Mouse (Mus musculus) E14TG2a.4 (cell line): ENCODE results near the gene Fbxo17.

Source experiments
- H3K27me3 ChIP-seq: 2 replicates; pipeline ENCODE4 v1.6.1; 2014; ENCODE audit warnings: low read length, control low read depth; ENCODE audit not compliant: insufficient read depth
- H3K36me3 ChIP-seq: 2 replicates; pipeline ENCODE4 v1.6.1; 2014; ENCODE audit warnings: low read length, control low read depth; ENCODE audit not compliant: insufficient read depth
- H3K4me1 ChIP-seq: replicated peaks from 2 replicates; pipeline ENCODE4 v1.6.1; 2014; ENCODE audit warnings: low read depth, low read length, control low read depth
- H3K4me3 ChIP-seq: replicated peaks from 2 replicates; pipeline ENCODE4 v1.5.1; 2014; ENCODE audit warnings: mild to moderate bottlenecking, low read length
- H3K9me3 ChIP-seq: 2 replicates; pipeline ENCODE4 v1.6.1; 2014; ENCODE audit warnings: low read length, control low read depth
- CTCF ChIP-seq: conservative IDR thresholded peaks from 2 replicates; pipeline ENCODE4 v1.5.1; 2014; ENCODE audit warnings: low read length
- NANOG ChIP-seq: IDR thresholded peaks from 2 replicates; pipeline ENCODE4 v1.6.1; 2014; ENCODE audit warnings: borderline replicate concordance, low read length, mixed read lengths
- POU5F1 ChIP-seq: IDR thresholded peaks from 2 replicates; pipeline ENCODE4 v1.6.1; 2014; ENCODE audit warnings: low read length, borderline replicate concordance

Gene Fbxo17

GRCm38 (mm10) chr7:28780067-28780658 lies 63.6 kb downstream of the Fbxo17 start:
- Histone ChIP-seq H3K4me1 (peaks cover 51% of the 10 kb centered on the region), H3K27me3 (no peaks in the 10 kb centered on the region), H3K9me3 (no peaks in the 10 kb centered on the region), H3K36me3 (peaks cover 4% of the 10 kb centered on the region; the same call in 1 of the 2 replicates), H3K4me3 (0 out of 2 replicates have a peak overlapping the region, but pooled peaks have one; percentile 23)
- TF ChIP-seq POU5F1 (no peak), CTCF (peak; percentile 73)

GRCm38 (mm10) chr7:28780857-28781256 lies 64.3 kb downstream of the Fbxo17 start:
- Histone ChIP-seq H3K36me3 (peaks cover 4% of the 10 kb centered on the region; the same call in 1 of the 2 replicates), H3K9me3 (no peaks in the 10 kb centered on the region), H3K27me3 (no peaks in the 10 kb centered on the region), H3K4me3 (no peak overlapping the region), H3K4me1 (peaks cover 53% of the 10 kb centered on the region)
- TF ChIP-seq POU5F1 (no peak), NANOG (no peak), CTCF (no peak)

- no peaks in the 10 kb centered on the region for H3K27me3 ChIP-seq
- H3K9me3 ChIP-seq, result no peaks in the 10 kb centered on the region
- no peak overlapping the region for H3K4me3 ChIP-seq
- peaks cover 52% of the 10 kb centered on the region for H3K4me1 ChIP-seq
- H3K36me3 ChIP-seq, result peaks cover 4% of the 10 kb centered on the region; the same call in 1 of the 2 replicates
- no peak for TF ChIP-seq NANOG
- TF ChIP-seq POU5F1, result no peak
- no peak for TF ChIP-seq CTCF
These were observed 64.7 kb downstream of the Fbxo17 start for GRCm38 (mm10) chr7:28781261-28781663.

GRCm38 (mm10) chr7:28785161-28785560 lies 68.6 kb downstream of the Fbxo17 start:
- no peak for TF ChIP-seq CTCF
- no peak for TF ChIP-seq NANOG
- TF ChIP-seq POU5F1, result no peak
- no peak overlapping the region for H3K4me3 ChIP-seq
- H3K36me3 ChIP-seq, result no peaks in the 10 kb centered on the region; the same call in 1 of the 2 replicates
- no peaks in the 10 kb centered on the region for H3K9me3 ChIP-seq
- H3K4me1 ChIP-seq, result peaks cover 58% of the 10 kb centered on the region
- H3K27me3 ChIP-seq, result no peaks in the 10 kb centered on the region
